Mouse (Mus musculus): Measurements from ENCODE around the gene Hyal3. TPM values are rescaled to one million over a fixed set of nuclear protein-coding genes. Genes with fewer than 3 reads are reported as not detected.

The Hyal3 gene
- polyA plus RNA-seq, 1 experiment from 2014 or later, result 0.66 TPM

DNA sequence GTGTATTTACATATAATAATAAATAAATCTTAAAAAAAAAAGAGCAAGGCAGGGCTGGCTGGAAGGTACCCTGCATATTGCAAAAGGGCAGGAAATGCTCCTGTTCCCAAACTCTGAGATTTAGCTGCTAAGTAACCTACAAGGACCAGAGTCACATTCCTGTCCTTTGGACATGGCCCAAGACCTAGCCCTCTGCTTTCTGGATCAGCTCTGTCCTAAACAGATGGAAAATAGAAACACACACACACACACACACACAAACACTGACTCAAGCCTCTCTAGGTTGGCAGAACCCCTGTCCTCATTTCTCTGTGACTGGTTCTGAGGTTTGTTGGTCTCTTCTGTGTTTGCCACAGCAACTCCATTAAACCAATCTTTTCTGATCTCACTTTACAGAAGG lies 40.3 kb downstream of the Hyal3 start:
- H3K27me3 ChIP-seq (ENCODE audit: control insufficient read depth, insufficient read depth, low read length), result no peaks in the 10 kb centered on the region
- DNase-seq (ENCODE audit: low spot score), result no peak
- H3K4me3 ChIP-seq (ENCODE audit: low read depth, low read length), result no peak overlapping the region
- peaks cover 6% of the 10 kb centered on the region; the same call in 1 of the 2 replicates for H3K36me3 ChIP-seq (replicated peaks; ENCODE audit: control insufficient read depth, insufficient read depth, low read depth, low read length)
- no peak overlapping the region for H3K4me2 ChIP-seq (ENCODE audit: low read depth, low read length)
- no peak for ATAC-seq (replicated peaks; ENCODE audit: insufficient number of reproducible peaks, low FRiP score, low TSS enrichment, low read depth)
- H3K9ac ChIP-seq (replicated peaks; ENCODE audit: low read length), result no peak overlapping the region
- H3K4me1 ChIP-seq (ENCODE audit: control insufficient read depth, insufficient read depth, low read length), result no peaks in the 10 kb centered on the region
- H3K9me3 ChIP-seq (replicated peaks; ENCODE audit: control insufficient read depth, low read length), result no peaks in the 10 kb centered on the region
- H3K27ac ChIP-seq (replicated peaks; ENCODE audit: low read depth, low read length), result no peak overlapping the region

DNA sequence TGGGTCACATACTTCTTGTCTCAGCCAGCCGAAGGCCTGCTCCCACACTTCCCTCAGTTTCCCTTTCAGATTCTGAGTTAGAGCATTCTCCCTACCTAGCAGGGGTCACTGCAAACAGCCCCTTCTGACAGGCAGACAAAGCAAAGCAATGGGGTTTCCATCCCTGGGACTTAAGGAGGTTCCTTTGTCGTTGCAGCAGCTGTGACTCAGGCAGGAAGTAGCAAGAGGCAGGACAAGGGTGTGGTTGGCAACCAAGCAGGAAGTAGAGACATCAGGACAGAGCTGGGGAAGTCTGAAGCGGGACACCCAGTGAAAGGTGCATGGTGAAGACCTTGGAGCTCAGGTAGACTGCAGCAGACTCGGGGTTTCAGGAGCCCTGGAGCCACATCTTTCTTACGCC lies 43.9 kb downstream of the Hyal3 start:
- Histone ChIP-seq H3K27ac (replicated peaks; ENCODE audit: low read depth, low read length) (no peak overlapping the region), H3K36me3 (replicated peaks; ENCODE audit: control insufficient read depth, insufficient read depth, low read depth, low read length) (peaks cover 6% of the 10 kb centered on the region; the same call in 1 of the 2 replicates), H3K27me3 (ENCODE audit: control insufficient read depth, insufficient read depth, low read length) (no peaks in the 10 kb centered on the region), H3K4me3 (ENCODE audit: low read depth, low read length) (no peak overlapping the region), H3K4me2 (ENCODE audit: low read depth, low read length) (no peak overlapping the region), H3K9ac (replicated peaks; ENCODE audit: low read length) (no peak overlapping the region), H3K4me1 (ENCODE audit: control insufficient read depth, insufficient read depth, low read length) (peaks cover 18% of the 10 kb centered on the region), H3K9me3 (replicated peaks; ENCODE audit: control insufficient read depth, low read length) (no peaks in the 10 kb centered on the region)
- WGBS, result 71% methylated on average over 5 of the region's 5 CpGs
- DNase-seq (ENCODE audit: low spot score) (no peak), ATAC-seq (replicated peaks; ENCODE audit: insufficient number of reproducible peaks, low FRiP score, low TSS enrichment, low read depth) (no peak)

DNA sequence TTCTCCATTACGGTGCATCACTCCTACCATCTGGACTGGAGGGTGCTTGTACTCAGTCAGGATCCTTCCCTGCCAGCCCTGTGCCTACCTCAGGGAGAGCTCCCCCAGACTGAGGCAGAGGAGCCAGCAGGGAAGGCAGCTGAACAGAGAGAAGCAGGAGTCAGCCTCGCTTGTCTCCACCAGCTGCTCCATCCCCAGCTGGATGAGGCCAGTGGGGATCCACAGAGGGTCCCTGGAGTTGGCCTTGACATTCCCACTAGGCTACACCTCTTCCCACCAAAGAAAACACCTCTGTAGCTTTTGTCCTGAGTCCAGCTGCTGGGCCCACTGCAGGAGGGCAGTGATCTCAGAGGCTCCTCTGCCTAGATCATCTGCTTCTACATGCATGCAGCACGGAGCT lies 44.3 kb downstream of the Hyal3 start:
- H3K9ac ChIP-seq (replicated peaks; ENCODE audit: low read length), result no peak overlapping the region; the same call in 1 of the 2 replicates
- no peaks in the 10 kb centered on the region for H3K9me3 ChIP-seq (replicated peaks; ENCODE audit: control insufficient read depth, low read length)
- no peak overlapping the region for H3K27ac ChIP-seq (replicated peaks; ENCODE audit: low read depth, low read length)
- peaks cover 22% of the 10 kb centered on the region for H3K4me1 ChIP-seq (ENCODE audit: control insufficient read depth, insufficient read depth, low read length)
- peaks cover 3% of the 10 kb centered on the region; the same call in 1 of the 2 replicates for H3K36me3 ChIP-seq (replicated peaks; ENCODE audit: control insufficient read depth, insufficient read depth, low read depth, low read length)
- no peak for DNase-seq (ENCODE audit: low spot score)
- WGBS, result 88% methylated on average over 3 of the region's 3 CpGs
- no peaks in the 10 kb centered on the region for H3K27me3 ChIP-seq (ENCODE audit: control insufficient read depth, insufficient read depth, low read length)
- no peak overlapping the region for H3K4me3 ChIP-seq (ENCODE audit: low read depth, low read length)
- no peak overlapping the region for H3K4me2 ChIP-seq (ENCODE audit: low read depth, low read length)
- ATAC-seq (replicated peaks; ENCODE audit: insufficient number of reproducible peaks, low FRiP score, low TSS enrichment, low read depth), result no peak

DNA sequence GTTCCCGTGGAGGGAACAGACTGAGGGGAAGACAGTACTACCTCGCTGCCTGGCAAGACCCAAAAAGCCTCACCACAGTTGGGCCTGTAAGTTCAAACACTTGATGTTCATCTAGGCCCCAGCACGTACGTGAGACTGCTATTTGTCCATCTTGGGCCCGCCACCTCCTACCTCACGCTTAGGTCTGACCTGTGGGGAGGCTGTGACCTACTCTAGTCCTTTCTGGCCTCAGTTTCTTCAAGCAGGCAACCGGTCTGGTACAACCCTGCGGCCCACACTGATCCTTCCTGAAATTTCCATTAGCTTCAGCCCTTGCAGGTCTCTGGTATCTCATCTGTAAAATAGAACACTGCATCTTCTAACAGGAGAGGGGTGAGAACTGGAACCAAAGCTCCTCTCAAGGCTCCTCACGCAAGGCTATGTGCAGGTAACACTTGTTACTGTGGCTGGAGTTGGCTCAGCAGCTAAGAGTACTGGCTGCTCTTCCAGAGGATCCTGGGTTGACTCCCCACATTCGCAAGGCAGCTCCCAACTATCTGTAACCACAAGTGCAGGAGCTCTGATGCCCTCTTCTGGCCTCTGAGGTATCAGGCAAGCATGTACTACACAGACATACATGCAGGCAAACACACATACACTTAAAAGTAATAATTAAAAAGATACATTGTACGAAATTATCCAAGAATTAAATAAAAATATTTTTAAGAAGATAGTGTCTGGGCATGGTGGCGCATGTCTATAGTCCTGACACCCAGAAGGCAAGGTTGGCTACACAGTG lies 44.9 kb downstream of the Hyal3 start:
- Histone ChIP-seq H3K4me3 (ENCODE audit: low read depth, low read length) (no peak overlapping the region), H3K36me3 (replicated peaks; ENCODE audit: control insufficient read depth, insufficient read depth, low read depth, low read length) (peaks cover under 1% of the 10 kb centered on the region; the same call in 1 of the 2 replicates), H3K9ac (replicated peaks; ENCODE audit: low read length) (no peak overlapping the region; the same call in 1 of the 2 replicates), H3K27ac (replicated peaks; ENCODE audit: low read depth, low read length) (no peak overlapping the region), H3K27me3 (ENCODE audit: control insufficient read depth, insufficient read depth, low read length) (no peaks in the 10 kb centered on the region), H3K4me1 (ENCODE audit: control insufficient read depth, insufficient read depth, low read length) (peaks cover 27% of the 10 kb centered on the region), H3K9me3 (replicated peaks; ENCODE audit: control insufficient read depth, low read length) (no peaks in the 10 kb centered on the region), H3K4me2 (ENCODE audit: low read depth, low read length) (no peak overlapping the region)
- DNase-seq (ENCODE audit: low spot score) (no peak), ATAC-seq (replicated peaks; ENCODE audit: insufficient number of reproducible peaks, low FRiP score, low TSS enrichment, low read depth) (no peak)
- WGBS, result 88% methylated on average over 12 of the region's 12 CpGs

DNA sequence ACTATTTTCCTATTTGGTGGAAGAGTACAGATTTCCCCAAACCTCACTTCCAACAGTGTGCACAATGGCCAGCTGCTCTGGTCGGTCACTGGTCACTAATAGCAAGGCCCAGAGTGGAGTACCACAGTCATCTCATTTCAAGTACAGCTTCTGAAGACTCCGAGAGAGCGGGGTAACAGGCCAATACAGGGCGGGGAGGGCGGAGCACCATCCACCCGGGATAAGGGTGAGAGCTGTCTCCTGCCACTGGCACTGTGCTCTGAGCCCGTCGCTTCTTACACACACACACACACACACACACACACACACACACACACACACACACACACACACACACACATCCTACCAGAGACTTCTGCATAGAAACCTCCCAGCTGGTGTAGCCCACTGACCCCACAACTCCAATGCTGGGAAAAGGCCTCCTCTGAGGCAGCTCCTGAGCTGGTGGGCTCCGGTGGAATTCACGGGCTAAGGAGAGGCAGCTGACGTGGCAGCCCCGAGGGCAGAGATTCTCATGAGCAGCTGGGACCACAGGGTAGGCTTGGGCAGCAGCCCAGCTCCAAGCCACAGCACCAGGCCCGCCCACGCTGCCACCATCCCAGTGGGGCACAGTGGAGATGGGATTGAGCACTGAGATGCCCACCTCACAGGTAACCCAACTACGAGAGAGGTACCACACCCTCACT lies 45.7 kb downstream of the Hyal3 start:
- peaks cover 32% of the 10 kb centered on the region for H3K4me1 ChIP-seq (ENCODE audit: control insufficient read depth, insufficient read depth, low read length)
- H3K9ac ChIP-seq (replicated peaks; ENCODE audit: low read length), result peak overlapping the region; percentile 41
- H3K4me3 ChIP-seq (ENCODE audit: low read depth, low read length), result 0 out of 2 replicates have a peak overlapping the region, but pooled peaks have one; percentile 6
- ATAC-seq (replicated peaks; ENCODE audit: insufficient number of reproducible peaks, low FRiP score, low TSS enrichment, low read depth) (peak; percentile 29), DNase-seq (ENCODE audit: low spot score) (peak; percentile 53)
- peak overlapping the region; percentile 86 for H3K27ac ChIP-seq (replicated peaks; ENCODE audit: low read depth, low read length)
- H3K36me3 ChIP-seq (replicated peaks; ENCODE audit: control insufficient read depth, insufficient read depth, low read depth, low read length), result no peaks in the 10 kb centered on the region
- H3K27me3 ChIP-seq (ENCODE audit: control insufficient read depth, insufficient read depth, low read length), result no peaks in the 10 kb centered on the region
- 46% methylated on average over 15 of the region's 15 CpGs for WGBS
- H3K4me2 ChIP-seq (ENCODE audit: low read depth, low read length), result peak overlapping the region; percentile 34; the same call in 1 of the 2 replicates
- no peaks in the 10 kb centered on the region for H3K9me3 ChIP-seq (replicated peaks; ENCODE audit: control insufficient read depth, low read length)

DNA sequence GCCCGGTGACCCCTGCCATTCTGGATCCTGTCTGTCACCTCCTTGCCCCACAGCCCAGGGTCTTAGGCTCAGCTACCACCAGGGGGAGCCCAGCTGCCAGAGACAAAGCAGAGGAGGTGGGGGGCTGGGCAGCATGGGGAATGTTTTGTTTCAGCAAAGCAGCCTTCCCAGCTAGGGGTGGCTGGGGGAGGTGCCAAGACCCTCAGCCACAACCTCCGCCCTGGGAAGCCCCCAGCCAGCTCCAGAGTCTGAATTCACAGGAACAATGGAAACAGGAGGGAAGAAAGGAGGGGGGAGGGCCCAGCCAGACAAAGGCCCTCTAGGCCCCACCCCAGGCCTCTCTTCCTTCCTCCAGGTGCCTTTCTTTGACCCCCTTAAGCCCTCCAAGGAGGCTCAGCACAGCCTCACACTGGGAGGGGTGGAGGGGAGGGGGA lies 46.2 kb downstream of the Hyal3 start:
- Histone ChIP-seq H3K4me1 (ENCODE audit: control insufficient read depth, insufficient read depth, low read length) (peaks cover 32% of the 10 kb centered on the region), H3K36me3 (replicated peaks; ENCODE audit: control insufficient read depth, insufficient read depth, low read depth, low read length) (no peaks in the 10 kb centered on the region), H3K4me3 (ENCODE audit: low read depth, low read length) (0 out of 2 replicates have a peak overlapping the region, but pooled peaks have one; percentile 6), H3K4me2 (ENCODE audit: low read depth, low read length) (peak overlapping the region; percentile 34; the same call in 1 of the 2 replicates), H3K27ac (replicated peaks; ENCODE audit: low read depth, low read length) (peak overlapping the region; percentile 86), H3K9ac (replicated peaks; ENCODE audit: low read length) (peak overlapping the region; percentile 41), H3K27me3 (ENCODE audit: control insufficient read depth, insufficient read depth, low read length) (no peaks in the 10 kb centered on the region), H3K9me3 (replicated peaks; ENCODE audit: control insufficient read depth, low read length) (no peaks in the 10 kb centered on the region)
- ATAC-seq (replicated peaks; ENCODE audit: insufficient number of reproducible peaks, low FRiP score, low TSS enrichment, low read depth) (peak; percentile 81), DNase-seq (ENCODE audit: low spot score) (peak; percentile 97)
- WGBS, result 0% methylated on average over 2 of the region's 2 CpGs

DNA sequence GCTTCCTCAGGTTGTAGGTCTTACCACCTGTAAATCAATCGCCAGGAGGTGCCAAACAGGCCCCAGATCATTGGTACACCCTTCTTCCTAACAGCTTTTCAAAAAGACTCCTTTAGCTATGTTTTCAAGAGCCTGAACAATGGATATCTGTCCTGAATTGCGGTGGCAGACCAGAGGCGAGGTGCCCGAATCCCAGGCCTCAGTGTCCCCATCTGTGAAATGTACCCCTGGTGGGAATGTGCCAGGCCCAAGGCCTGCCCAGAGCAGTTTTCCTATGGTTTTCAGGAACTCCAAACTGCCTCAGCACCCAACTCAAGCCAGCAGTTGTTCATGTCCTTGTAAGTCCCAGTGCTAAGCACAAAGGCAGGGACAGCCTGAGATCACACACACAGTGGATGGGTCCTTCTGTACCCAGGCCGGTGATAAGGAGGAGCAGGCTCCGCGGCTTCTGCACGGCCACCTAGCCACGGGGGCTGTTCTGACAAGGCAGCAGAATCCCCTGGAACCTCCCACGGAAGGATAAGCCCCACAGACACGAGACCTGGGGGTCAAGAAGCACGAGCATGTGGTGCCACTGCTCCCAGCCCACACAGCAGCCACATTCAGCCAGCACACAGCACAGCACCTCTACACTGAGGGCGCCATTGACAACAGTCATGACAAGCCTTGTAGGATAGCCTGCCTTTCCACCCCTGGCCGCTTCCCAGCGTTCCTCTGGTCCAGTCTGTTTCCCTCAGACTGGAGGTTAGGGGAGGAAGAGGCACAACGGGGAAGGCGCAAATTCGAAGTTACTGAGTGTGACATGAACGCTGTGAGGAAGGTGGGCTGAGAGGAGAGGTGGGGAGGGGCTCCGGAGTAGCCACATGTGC lies 47.0 kb downstream of the Hyal3 start:
- Histone ChIP-seq H3K36me3 (replicated peaks; ENCODE audit: control insufficient read depth, insufficient read depth, low read depth, low read length) (no peaks in the 10 kb centered on the region), H3K9ac (replicated peaks; ENCODE audit: low read length) (peak overlapping the region; percentile 58), H3K4me3 (ENCODE audit: low read depth, low read length) (no peak overlapping the region), H3K27me3 (ENCODE audit: control insufficient read depth, insufficient read depth, low read length) (no peaks in the 10 kb centered on the region), H3K9me3 (replicated peaks; ENCODE audit: control insufficient read depth, low read length) (no peaks in the 10 kb centered on the region), H3K4me1 (ENCODE audit: control insufficient read depth, insufficient read depth, low read length) (peaks cover 32% of the 10 kb centered on the region), H3K4me2 (ENCODE audit: low read depth, low read length) (no peak overlapping the region), H3K27ac (replicated peaks; ENCODE audit: low read depth, low read length) (peak overlapping the region; percentile 86)
- ATAC-seq (replicated peaks; ENCODE audit: insufficient number of reproducible peaks, low FRiP score, low TSS enrichment, low read depth) (no peak), DNase-seq (ENCODE audit: low spot score) (no peak)
- WGBS, result 38% methylated on average over 20 of the region's 20 CpGs
